Mouse (Mus musculus): Measurements from ENCODE around the gene Ucn2.

Gene Ucn2

GRCm38 (mm10) chr9:108992085-108992469, 6.3 kb downstream of the Ucn2 start:
- no peak for DNase-seq (ENCODE audit: low read depth, low spot score)

GRCm38 (mm10) chr9:108992620-108993361, 7.0 kb downstream of the Ucn2 start:
- no peak for DNase-seq (ENCODE audit: low read depth, low spot score)

GRCm38 (mm10) chr9:108996411-108996810, 10.6 kb downstream of the Ucn2 start:
- DNase-seq (ENCODE audit: low read depth, low spot score): no peak

- DNase-seq (ENCODE audit: low read depth, low spot score): no peak
Measured at GRCm38 (mm10) chr9:108998287-108999166, 12.7 kb downstream of the Ucn2 start.

- no peak for DNase-seq (ENCODE audit: low read depth, low spot score)
Measured at GRCm38 (mm10) chr9:108999167-108999526, 13.3 kb downstream of the Ucn2 start.

- DNase-seq (ENCODE audit: low read depth, low spot score): peak; percentile 88
Measured at GRCm38 (mm10) chr9:109000726-109001125, 14.9 kb downstream of the Ucn2 start.

GRCm38 (mm10) chr9:109003201-109003600, 17.4 kb downstream of the Ucn2 start:
- peak; percentile 73 for DNase-seq (ENCODE audit: low read depth, low spot score)

GRCm38 (mm10) chr9:109007025-109007780, 21.4 kb downstream of the Ucn2 start:
- no peak for DNase-seq (ENCODE audit: low read depth, low spot score)

GRCm38 (mm10) chr9:109008081-109008480, 22.3 kb downstream of the Ucn2 start:
- DNase-seq (ENCODE audit: low read depth, low spot score): no peak

GRCm38 (mm10) chr9:109008994-109009635, 23.3 kb downstream of the Ucn2 start:
- DNase-seq (ENCODE audit: low read depth, low spot score): no peak

GRCm38 (mm10) chr9:109009636-109010315, 24.0 kb downstream of the Ucn2 start:
- DNase-seq (ENCODE audit: low read depth, low spot score): no peak

GRCm38 (mm10) chr9:109010316-109010690, 24.5 kb downstream of the Ucn2 start:
- DNase-seq (ENCODE audit: low read depth, low spot score): no peak

GRCm38 (mm10) chr9:109015397-109015796, 29.6 kb downstream of the Ucn2 start:
- DNase-seq (ENCODE audit: low read depth, low spot score): no peak

GRCm38 (mm10) chr9:109016973-109017604, 31.3 kb downstream of the Ucn2 start:
- DNase-seq (ENCODE audit: low read depth, low spot score): no peak

- DNase-seq (ENCODE audit: low read depth, low spot score): no peak
Measured at GRCm38 (mm10) chr9:109021428-109021827, 35.6 kb downstream of the Ucn2 start.

- DNase-seq (ENCODE audit: low read depth, low spot score): no peak
Measured at GRCm38 (mm10) chr9:109022866-109023685, 37.3 kb downstream of the Ucn2 start.

GRCm38 (mm10) chr9:109027521-109027920, 41.7 kb downstream of the Ucn2 start:
- DNase-seq (ENCODE audit: low read depth, low spot score): no peak

- DNase-seq (ENCODE audit: low read depth, low spot score): no peak
Measured at GRCm38 (mm10) chr9:109028421-109028820, 42.6 kb downstream of the Ucn2 start.

GRCm38 (mm10) chr9:109028919-109029318, 43.1 kb downstream of the Ucn2 start:
- no peak for DNase-seq (ENCODE audit: low read depth, low spot score)

GRCm38 (mm10) chr9:109030312-109030711, 44.5 kb downstream of the Ucn2 start:
- no peak for DNase-seq (ENCODE audit: low read depth, low spot score)

Data from 3T3-L1 (cell line).